Mouse (Mus musculus) CH12F3 (cell line): ENCODE measurements around the gene Vmn1r201.

Experiments
- in situ Hi-C: fragments of 300-500 bp; cut with MboI; formaldehyde crosslinking; loops from 2 replicates; pipeline ENCODE4 v1.14.3; 2020; ENCODE audit warnings: low sequenced_read_pairs

Vmn1r201 gene

DNA sequence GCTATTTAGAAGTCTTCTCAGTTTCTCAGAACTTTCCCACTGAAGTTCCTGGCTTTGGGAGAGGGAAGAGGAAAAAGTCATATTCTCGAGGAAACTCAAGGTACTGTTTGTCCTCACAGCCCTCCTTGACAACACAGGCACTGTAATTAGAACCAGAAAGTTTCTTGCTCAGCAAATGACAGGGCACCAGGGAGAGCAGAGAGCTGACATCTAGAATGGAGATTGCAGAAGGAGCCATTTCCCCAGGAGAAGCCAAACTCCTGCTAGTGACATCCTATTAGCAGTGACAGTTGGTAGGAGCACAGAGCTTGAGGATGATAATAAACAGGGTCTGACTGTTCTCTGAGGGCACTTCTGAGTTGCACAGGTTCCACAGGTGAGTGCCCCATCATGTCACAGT, at the start of gene Vmn1r201:
Gene Vmn1r201, plus strand, starts transcription at position 301 of the 400 bp plus-strand sequence.
- in situ Hi-C loops: no loop called here

DNA sequence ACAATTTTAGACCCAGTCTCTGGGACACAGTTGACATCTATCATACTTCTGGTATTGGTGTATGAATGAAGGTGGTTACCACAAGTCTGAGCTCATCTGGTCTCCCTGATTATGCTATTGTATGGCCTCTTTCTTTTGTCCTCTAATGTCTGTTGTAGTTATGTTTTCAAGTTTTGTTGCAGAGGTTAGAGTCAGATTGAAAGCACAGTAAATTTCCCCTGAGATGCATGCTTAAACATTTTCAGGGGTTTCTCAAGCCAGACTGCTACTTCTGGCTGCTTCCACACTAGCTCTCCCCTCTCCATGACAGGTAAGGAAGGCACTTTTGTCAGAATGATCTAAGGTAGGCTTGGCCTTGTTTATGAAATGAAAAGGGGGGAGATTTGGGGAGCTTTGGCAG, 16.6 kb upstream of the Vmn1r201 start:
- in situ Hi-C loops: no loop called here

DNA sequence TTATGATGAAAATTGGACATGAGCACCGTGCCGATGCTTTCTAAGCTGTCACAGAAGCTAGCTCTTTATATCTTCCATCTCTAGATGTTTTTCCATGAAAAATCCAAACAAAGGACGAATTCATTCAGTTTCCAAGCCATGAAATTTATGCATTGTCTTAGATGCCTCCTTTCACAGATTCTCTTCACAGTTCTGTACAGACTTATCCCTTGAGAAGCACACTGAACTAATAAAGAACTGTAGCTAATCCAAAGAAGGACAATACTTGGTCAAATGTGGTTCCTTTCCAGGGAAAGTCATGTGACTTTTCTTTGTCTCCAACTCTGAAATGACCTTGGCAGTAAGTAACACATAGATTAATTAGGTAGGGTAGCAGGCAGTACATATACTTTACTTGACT, 30.7 kb downstream of the Vmn1r201 start:
- in situ Hi-C loops: no loop called here

DNA sequence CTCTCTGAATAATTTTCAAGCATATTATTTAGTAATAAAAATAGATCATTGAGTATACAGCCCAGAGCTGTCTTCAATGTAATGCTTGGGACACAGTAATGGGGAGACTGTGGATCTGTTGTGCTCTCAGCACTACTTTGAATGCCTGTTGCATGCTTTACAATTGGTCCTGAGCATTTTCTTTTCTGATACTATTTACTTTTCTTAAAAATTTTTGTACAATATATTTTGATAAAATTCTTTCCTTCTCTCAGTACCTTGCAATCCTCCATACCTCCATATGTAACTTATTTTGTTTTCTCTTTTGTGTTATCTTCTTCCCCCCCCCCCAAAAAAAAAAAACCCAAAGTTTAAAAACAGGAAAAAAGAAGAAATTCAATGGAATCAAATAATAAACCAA, 33.6 kb downstream of the Vmn1r201 start, which contains the start of gene Vmn1r202:
Gene Vmn1r202, minus strand, starts transcription at position 101 of the 400 bp plus-strand sequence.
- in situ Hi-C loops: no loop called here

DNA sequence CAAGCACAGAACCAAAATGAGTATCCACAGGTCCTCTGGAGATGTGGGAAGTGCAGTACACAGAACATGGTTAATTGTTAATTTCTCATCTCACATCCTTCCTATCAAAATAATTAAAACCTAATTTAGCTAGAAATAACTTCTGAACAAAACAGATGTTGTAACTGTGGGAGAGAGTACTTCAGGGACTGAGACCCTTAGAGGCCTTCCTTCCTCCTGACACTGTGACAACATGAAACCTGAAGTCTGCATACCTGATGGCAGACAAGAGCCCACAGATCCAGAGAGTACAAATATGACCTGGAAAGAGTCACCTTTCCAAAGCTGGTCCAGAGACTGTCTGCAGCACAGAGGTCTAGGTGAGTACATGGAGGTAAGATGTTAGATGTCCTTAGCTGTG, 46.1 kb downstream of the Vmn1r201 start, which contains the start of gene Vmn1r203:
Gene Vmn1r203, plus strand, starts transcription at position 301 of the 400 bp plus-strand sequence.
- in situ Hi-C loops: no loop called here
